Mouse (Mus musculus): ENCODE measurements around the gene Rin3. TPM values are rescaled to one million over a fixed set of nuclear protein-coding genes. Genes with fewer than 3 reads are reported as not detected.

Rin3 gene
- polyA plus RNA-seq, 1 experiment = 25.4 TPM

DNA sequence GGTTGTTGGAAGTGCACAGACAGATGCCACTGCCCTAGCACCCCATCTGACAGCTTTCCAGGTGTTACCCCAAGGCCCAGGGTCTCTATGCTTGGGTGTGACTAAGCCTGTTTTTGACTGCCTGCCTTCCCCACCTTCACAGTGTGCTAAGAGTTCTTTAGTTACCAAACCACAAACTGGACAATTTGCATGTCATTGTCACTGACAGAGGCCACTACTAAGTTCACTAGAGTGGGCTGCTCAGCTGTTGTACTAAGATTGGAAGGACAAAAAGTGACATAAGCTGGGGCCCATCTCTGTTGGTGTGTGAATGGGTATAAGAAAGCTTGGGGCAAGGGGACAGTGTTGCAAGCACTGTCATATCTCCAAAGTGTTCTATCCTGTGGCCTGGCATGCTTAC, 72.9 kb downstream of the Rin3 start:
- DNase-seq = no peak
- Histone ChIP-seq H3K36me3 (ENCODE audit: control insufficient read depth, insufficient read depth, low read length) (0 out of 2 replicates have a peak, but pooled peaks cover 8% of the 10 kb centered on the region), H3K4me3 (ENCODE audit: control insufficient read depth, insufficient read depth, low read length) (no peak overlapping the region), H3K27me3 (ENCODE audit: control insufficient read depth, insufficient read depth, low read length) (no peaks in the 10 kb centered on the region), H3K4me1 (replicated peaks; ENCODE audit: control insufficient read depth, insufficient read depth, low read length) (peaks cover 8% of the 10 kb centered on the region), H3K27ac (ENCODE audit: control insufficient read depth, insufficient read depth, low read length) (no peak overlapping the region)
- TF ChIP-seq POLR2A (IDR thresholded peaks at IDR 0.05; ENCODE audit: control insufficient read depth, extremely low read depth, insufficient read depth, low read length, poor library complexity) (no peak), CTCF (IDR thresholded peaks at IDR 0.05; ENCODE audit: borderline replicate concordance, control insufficient read depth, extremely low read depth, insufficient read depth, low read length, poor library complexity) (no peak)

- Histone ChIP-seq H3K36me3 (ENCODE audit: control insufficient read depth, insufficient read depth, low read length) (peaks cover 8% of the 10 kb centered on the region; the same call in 1 of the 2 replicates), H3K4me3 (ENCODE audit: control insufficient read depth, insufficient read depth, low read length) (no peak overlapping the region)
- WGBS = 89% methylated on average over 1 of the region's 1 CpGs
These were observed 73.9 kb downstream of the Rin3 start for GRCm38 (mm10) chr12:102356781-102357180.

GRCm38 (mm10) chr12:102359390-102359789, 76.5 kb downstream of the Rin3 start:
- no peak for DNase-seq
- Histone ChIP-seq H3K4me3 (ENCODE audit: control insufficient read depth, insufficient read depth, low read length) (no peak overlapping the region), H3K4me1 (replicated peaks; ENCODE audit: control insufficient read depth, insufficient read depth, low read length) (peaks cover 2% of the 10 kb centered on the region), H3K27me3 (ENCODE audit: control insufficient read depth, insufficient read depth, low read length) (no peaks in the 10 kb centered on the region), H3K36me3 (ENCODE audit: control insufficient read depth, insufficient read depth, low read length) (peaks cover 8% of the 10 kb centered on the region; the same call in 1 of the 2 replicates), H3K27ac (ENCODE audit: control insufficient read depth, insufficient read depth, low read length) (no peak overlapping the region)
- TF ChIP-seq POLR2A (IDR thresholded peaks at IDR 0.05; ENCODE audit: control insufficient read depth, extremely low read depth, insufficient read depth, low read length, poor library complexity) = no peak
- no peak for TF ChIP-seq CTCF (IDR thresholded peaks at IDR 0.05; ENCODE audit: borderline replicate concordance, control insufficient read depth, extremely low read depth, insufficient read depth, low read length, poor library complexity)
- 87% methylated on average over 4 of the region's 4 CpGs for WGBS

More at GRCm38 (mm10) chr12:102356781-102357180, 73.9 kb downstream of the Rin3 start:
- H3K4me1 ChIP-seq (replicated peaks; ENCODE audit: control insufficient read depth, insufficient read depth, low read length) = peaks cover 8% of the 10 kb centered on the region
- TF ChIP-seq POLR2A (IDR thresholded peaks at IDR 0.05; ENCODE audit: control insufficient read depth, extremely low read depth, insufficient read depth, low read length, poor library complexity) (no peak), CTCF (IDR thresholded peaks at IDR 0.05; ENCODE audit: borderline replicate concordance, control insufficient read depth, extremely low read depth, insufficient read depth, low read length, poor library complexity) (no peak)
- no peak for DNase-seq
- no peak overlapping the region for H3K27ac ChIP-seq (ENCODE audit: control insufficient read depth, insufficient read depth, low read length)
- no peaks in the 10 kb centered on the region for H3K27me3 ChIP-seq (ENCODE audit: control insufficient read depth, insufficient read depth, low read length)

DNA sequence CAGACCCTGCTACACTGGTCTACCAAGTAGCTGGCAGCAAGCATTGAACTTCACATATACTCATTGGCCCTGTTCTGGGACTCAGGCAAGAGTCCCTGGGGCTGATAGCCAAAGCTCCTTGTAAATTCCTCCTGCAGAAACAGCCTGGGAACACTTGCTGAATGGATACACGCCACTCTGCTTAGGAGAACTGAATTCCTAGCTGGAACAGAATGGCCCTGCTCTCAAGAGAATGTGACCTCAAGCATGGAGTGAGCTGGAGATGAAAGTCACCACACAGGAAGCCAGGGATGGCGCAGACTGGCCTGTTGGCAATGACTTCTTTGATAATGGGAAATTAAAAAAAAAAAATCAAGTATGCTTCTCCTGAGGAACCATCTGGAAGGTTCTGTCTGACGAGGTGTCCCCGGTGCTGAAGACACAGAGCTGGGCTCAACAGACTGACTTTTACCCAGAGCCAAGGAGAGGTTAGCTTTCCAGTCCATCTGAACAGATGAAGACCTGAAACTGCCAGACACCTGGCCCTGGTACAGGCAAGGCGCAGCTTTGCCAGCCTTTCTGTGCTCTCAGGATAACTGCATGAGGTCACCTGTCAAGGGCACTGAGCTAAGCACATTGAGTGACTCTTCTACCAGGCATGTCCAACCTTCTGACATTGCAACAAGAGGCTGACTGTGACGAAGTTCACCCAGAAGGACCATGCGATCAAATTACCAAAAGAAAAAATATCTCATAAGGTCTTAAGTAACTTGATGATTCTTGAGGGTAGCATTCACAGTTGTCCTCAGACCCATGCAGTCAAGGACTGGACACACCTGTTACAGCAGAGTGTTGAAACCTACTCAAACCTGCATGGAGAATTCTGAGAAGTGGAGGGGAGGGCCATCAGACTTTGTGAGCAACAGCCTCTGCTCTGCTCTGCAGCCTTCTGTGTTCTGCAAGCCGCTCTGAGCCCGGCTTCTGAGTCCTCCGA, 78.6 kb downstream of the Rin3 start:
- WGBS = 72% methylated on average over 10 of the region's 10 CpGs

GRCm38 (mm10) chr12:102365016-102365415, 82.2 kb downstream of the Rin3 start:
- Histone ChIP-seq H3K4me3 (ENCODE audit: control insufficient read depth, insufficient read depth, low read length) (no peak overlapping the region), H3K27me3 (ENCODE audit: control insufficient read depth, insufficient read depth, low read length) (no peaks in the 10 kb centered on the region), H3K4me1 (replicated peaks; ENCODE audit: control insufficient read depth, insufficient read depth, low read length) (peaks cover 46% of the 10 kb centered on the region), H3K36me3 (ENCODE audit: control insufficient read depth, insufficient read depth, low read length) (peaks cover 4% of the 10 kb centered on the region; the same call in 1 of the 2 replicates), H3K27ac (ENCODE audit: control insufficient read depth, insufficient read depth, low read length) (no peak overlapping the region)
- TF ChIP-seq CTCF (IDR thresholded peaks at IDR 0.05; ENCODE audit: borderline replicate concordance, control insufficient read depth, extremely low read depth, insufficient read depth, low read length, poor library complexity) (no peak), POLR2A (IDR thresholded peaks at IDR 0.05; ENCODE audit: control insufficient read depth, extremely low read depth, insufficient read depth, low read length, poor library complexity) (no peak)
- WGBS = 54% methylated on average over 7 of the region's 7 CpGs
- no peak for DNase-seq

More for the DNA sequence above, 78.6 kb downstream of the Rin3 start:
- H3K4me3 ChIP-seq (ENCODE audit: control insufficient read depth, insufficient read depth, low read length) = no peak overlapping the region
- no peak overlapping the region for H3K27ac ChIP-seq (ENCODE audit: control insufficient read depth, insufficient read depth, low read length)
- H3K4me1 ChIP-seq (replicated peaks; ENCODE audit: control insufficient read depth, insufficient read depth, low read length) = peaks cover 12% of the 10 kb centered on the region
- H3K36me3 ChIP-seq (ENCODE audit: control insufficient read depth, insufficient read depth, low read length) = peaks cover 8% of the 10 kb centered on the region; the same call in 1 of the 2 replicates
- TF ChIP-seq POLR2A (IDR thresholded peaks at IDR 0.05; ENCODE audit: control insufficient read depth, extremely low read depth, insufficient read depth, low read length, poor library complexity) = no peak
- TF ChIP-seq CTCF (IDR thresholded peaks at IDR 0.05; ENCODE audit: borderline replicate concordance, control insufficient read depth, extremely low read depth, insufficient read depth, low read length, poor library complexity) = no peak
- no peak for DNase-seq
- H3K27me3 ChIP-seq (ENCODE audit: control insufficient read depth, insufficient read depth, low read length) = no peaks in the 10 kb centered on the region

DNA sequence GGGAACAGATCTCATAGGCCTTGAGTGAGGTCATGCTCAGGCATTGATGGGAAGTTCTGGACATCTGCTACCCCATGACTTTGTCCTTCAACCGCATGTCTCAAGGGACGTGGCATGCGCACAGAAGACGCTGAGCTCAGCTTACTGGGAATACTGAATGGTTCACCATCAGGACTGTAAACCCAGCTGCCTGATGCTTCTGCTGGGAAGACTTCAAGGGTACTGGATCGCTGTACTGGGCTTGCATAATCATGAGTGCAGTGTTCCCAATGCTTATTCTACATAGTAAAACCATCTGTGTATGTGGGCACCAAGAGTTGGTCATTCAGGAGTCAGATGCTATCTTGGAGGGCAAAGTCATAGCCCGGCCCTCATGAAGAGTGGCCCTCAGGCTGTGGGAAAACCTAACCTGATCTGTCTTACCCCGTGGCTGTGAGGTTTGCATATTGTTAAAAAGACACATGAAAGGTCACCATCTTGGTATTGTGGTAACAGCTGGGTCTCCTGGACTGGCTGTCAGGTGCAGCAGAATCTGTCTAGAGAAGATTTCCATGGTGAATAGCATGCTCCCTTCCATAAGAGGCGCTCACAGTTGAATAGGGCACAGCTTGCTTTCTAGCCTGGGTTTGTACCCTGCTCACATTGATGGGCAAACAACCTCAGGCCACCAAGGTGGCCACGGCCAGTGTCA, 83.4 kb downstream of the Rin3 start:
- 71% methylated on average over 9 of the region's 9 CpGs for WGBS
- no peak for DNase-seq
- Histone ChIP-seq H3K4me1 (replicated peaks; ENCODE audit: control insufficient read depth, insufficient read depth, low read length) (peaks cover 54% of the 10 kb centered on the region), H3K36me3 (ENCODE audit: control insufficient read depth, insufficient read depth, low read length) (no peaks in the 10 kb centered on the region; the same call in 1 of the 2 replicates), H3K27me3 (ENCODE audit: control insufficient read depth, insufficient read depth, low read length) (no peaks in the 10 kb centered on the region), H3K4me3 (ENCODE audit: control insufficient read depth, insufficient read depth, low read length) (no peak overlapping the region), H3K27ac (ENCODE audit: control insufficient read depth, insufficient read depth, low read length) (no peak overlapping the region)
- TF ChIP-seq CTCF (IDR thresholded peaks at IDR 0.05; ENCODE audit: borderline replicate concordance, control insufficient read depth, extremely low read depth, insufficient read depth, low read length, poor library complexity) = no peak
- no peak for TF ChIP-seq POLR2A (IDR thresholded peaks at IDR 0.05; ENCODE audit: control insufficient read depth, extremely low read depth, insufficient read depth, low read length, poor library complexity)
